Mouse (Mus musculus) midbrain, embryonic 16.5 days (tissue): ENCODE results near the gene Vps37c. TPM values are rescaled to one million over a fixed set of nuclear protein-coding genes. Genes with fewer than 3 reads are reported as not detected.

Experiments
- ATAC-seq: fragments of 200-750 bp; cut with Nextera tagmentation; 2 replicates; pipeline ENCODE4 v1.8.0; 2017; ENCODE audit warnings: moderate TSS enrichment
- H3K27ac ChIP-seq: fragments of 300-500 bp; sonication (generic); 2 replicates; pipeline ENCODE4 v1.5.1; 2014; ENCODE audit warnings: mild to moderate bottlenecking, low read length, mixed read lengths
- H3K27me3 ChIP-seq: fragments of 300-500 bp; sonication (generic); 2 replicates; pipeline ENCODE4 v1.6.1; 2014; ENCODE audit warnings: low read depth, low read length, mixed read lengths; ENCODE audit not compliant: control insufficient read depth, insufficient read depth
- H3K36me3 ChIP-seq: fragments of 300-500 bp; sonication (generic); 2 replicates; pipeline ENCODE4 v1.6.1; 2014; ENCODE audit warnings: mild to moderate bottlenecking, low read length, moderate library complexity, mixed read lengths; ENCODE audit not compliant: control insufficient read depth, insufficient read depth
- H3K4me1 ChIP-seq: fragments of 300-500 bp; sonication (generic); 2 replicates; pipeline ENCODE4 v1.6.1; 2014; ENCODE audit warnings: mild to moderate bottlenecking, low read length, mixed read lengths; ENCODE audit not compliant: control insufficient read depth, insufficient read depth
- H3K4me2 ChIP-seq: fragments of 300-500 bp; sonication (generic); 2 replicates; pipeline ENCODE4 v1.6.1; 2014; ENCODE audit warnings: mild to moderate bottlenecking, low read length, mixed read lengths
- H3K4me3 ChIP-seq: fragments of 300-500 bp; sonication (generic); 2 replicates; pipeline ENCODE4 v1.5.1; 2014; ENCODE audit warnings: low read depth, mild to moderate bottlenecking, low read length, moderate library complexity, mixed read lengths
- H3K9ac ChIP-seq: fragments of 300-500 bp; sonication (generic); 2 replicates; pipeline ENCODE4 v1.6.1; 2014; ENCODE audit warnings: low read depth, low read length, mixed read lengths
- H3K9me3 ChIP-seq: fragments of 300-500 bp; sonication (generic); replicated peaks from 2 replicates; pipeline ENCODE4 v1.6.1; 2014; ENCODE audit warnings: mild to moderate bottlenecking, low read length, mixed read lengths; ENCODE audit not compliant: control insufficient read depth, poor library complexity, severe bottlenecking
- WGBS: fragments of 180-500 bp; shearing (Covaris S2); extraction: QIAGEN DNeasy Blood & Tissue Kit; methylation state at CpG from one replicate; pipeline ENCODE4 v1.1.7; 2014; 5-methylcytosine and 5-hydroxymethylcytosine counted together
- polyA plus RNA-seq: library from polyadenylated mRNA; unstranded; fragments of >200 nt; fragmentation: Nextera tagmentation; extraction: Ambion mirVana; gene quantifications from 2 replicates; pipeline ENCODE4 v1.2.1, GENCODE M21; 2015

The Vps37c gene
- polyA plus RNA-seq, 1 experiment from 2014 or later, result 28.6 TPM

GRCm38 (mm10) chr19:10693926-10694682 lies 5.6 kb downstream of the Vps37c start:
- H3K9me3 ChIP-seq, result no peaks in the 10 kb centered on the region
- 87% methylated on average over 10 of the region's 10 CpGs for WGBS
- no peaks in the 10 kb centered on the region for H3K27me3 ChIP-seq
- H3K4me2 ChIP-seq, result no peak overlapping the region
- no peak overlapping the region for H3K4me3 ChIP-seq
- H3K27ac ChIP-seq, result no peak overlapping the region
- no peak overlapping the region for H3K9ac ChIP-seq
- ATAC-seq, result no peak
- peaks cover 64% of the 10 kb centered on the region for H3K4me1 ChIP-seq
- H3K36me3 ChIP-seq, result no peaks in the 10 kb centered on the region

- no peak for ATAC-seq
- Histone ChIP-seq H3K4me1 (peaks cover 62% of the 10 kb centered on the region), H3K36me3 (no peaks in the 10 kb centered on the region), H3K9me3 (no peaks in the 10 kb centered on the region), H3K4me3 (no peak overlapping the region), H3K9ac (no peak overlapping the region), H3K4me2 (no peak overlapping the region; the same call in 1 of the 2 replicates), H3K27me3 (no peaks in the 10 kb centered on the region), H3K27ac (peak overlapping the region; percentile 31)
- 14% methylated on average over 7 of the region's 7 CpGs for WGBS
Observed at GRCm38 (mm10) chr19:10695801-10696200, 7.3 kb downstream of the Vps37c start.

GRCm38 (mm10) chr19:10698131-10698991 lies 9.8 kb downstream of the Vps37c start:
- Histone ChIP-seq H3K36me3 (no peaks in the 10 kb centered on the region), H3K4me3 (no peak overlapping the region), H3K4me2 (no peak overlapping the region), H3K27ac (peak overlapping the region; percentile 50), H3K27me3 (no peaks in the 10 kb centered on the region), H3K4me1 (peaks cover 57% of the 10 kb centered on the region), H3K9me3 (no peaks in the 10 kb centered on the region), H3K9ac (no peak overlapping the region)
- no peak for ATAC-seq
- 68% methylated on average over 9 of the region's 9 CpGs for WGBS

DNA sequence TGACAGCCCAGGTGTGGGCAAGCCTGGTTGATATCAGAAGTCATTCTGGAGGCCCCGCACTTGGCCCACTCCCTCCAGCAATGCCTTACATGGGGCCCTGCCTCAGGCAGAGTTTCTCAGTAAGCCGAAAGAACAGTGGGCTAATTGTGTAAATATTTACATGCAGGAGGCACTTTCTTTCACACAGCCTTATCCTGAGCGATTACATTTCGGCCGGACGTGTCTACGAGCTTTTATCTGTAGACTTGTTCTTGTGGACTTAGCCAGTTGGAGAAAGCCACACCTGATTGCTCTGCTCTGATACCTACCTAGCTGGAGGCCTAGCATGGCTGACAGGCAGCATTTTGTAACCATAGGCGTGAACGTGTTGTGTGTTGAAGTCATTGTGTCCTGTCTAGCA lies 11.3 kb downstream of the Vps37c start:
- Histone ChIP-seq H3K9me3 (no peaks in the 10 kb centered on the region), H3K27ac (peak overlapping the region; percentile 17; the same call in 1 of the 2 replicates), H3K27me3 (no peaks in the 10 kb centered on the region), H3K4me3 (no peak overlapping the region), H3K36me3 (no peaks in the 10 kb centered on the region), H3K4me1 (peaks cover 57% of the 10 kb centered on the region), H3K9ac (no peak overlapping the region), H3K4me2 (no peak overlapping the region)
- ATAC-seq, result no peak; the same call in 1 of the 2 replicates
- 56% methylated on average over 9 of the region's 9 CpGs for WGBS

- no peak overlapping the region for H3K9ac ChIP-seq
- ATAC-seq, result no peak
- H3K36me3 ChIP-seq, result no peaks in the 10 kb centered on the region
- H3K27me3 ChIP-seq, result no peaks in the 10 kb centered on the region
- WGBS, result 31% methylated on average over 6 of the region's 6 CpGs
- no peak overlapping the region for H3K4me2 ChIP-seq
- no peak overlapping the region for H3K4me3 ChIP-seq
- no peaks in the 10 kb centered on the region for H3K9me3 ChIP-seq
- H3K4me1 ChIP-seq, result peaks cover 48% of the 10 kb centered on the region
- H3K27ac ChIP-seq, result no peak overlapping the region
Observed at GRCm38 (mm10) chr19:10701013-10701726, 12.6 kb downstream of the Vps37c start.

DNA sequence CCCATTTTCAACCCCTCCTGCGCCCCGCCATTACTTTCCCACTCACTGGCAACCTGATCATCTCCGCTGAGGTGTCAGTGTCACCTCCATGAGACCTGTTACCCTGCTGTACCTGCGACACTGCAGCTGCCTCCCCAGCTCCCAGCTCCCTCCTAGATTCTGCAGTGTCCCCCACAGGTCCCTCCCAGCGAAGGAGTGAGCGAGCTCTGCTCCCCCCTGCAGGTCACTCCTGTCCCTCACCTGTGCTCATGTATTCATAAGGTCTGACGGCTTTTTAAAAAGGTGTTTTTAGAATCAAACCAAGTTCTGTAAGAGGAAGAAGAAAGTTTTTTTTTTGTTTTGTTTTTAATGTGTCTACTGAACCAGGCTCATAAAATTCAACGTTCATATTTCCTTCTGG lies 13.6 kb downstream of the Vps37c start:
- H3K4me1 ChIP-seq, result peaks cover 39% of the 10 kb centered on the region

GRCm38 (mm10) chr19:10703470-10703869 lies 14.9 kb downstream of the Vps37c start:
- WGBS, result 88% methylated on average over 8 of the region's 8 CpGs
- Histone ChIP-seq H3K9ac (no peak overlapping the region), H3K4me3 (no peak overlapping the region), H3K36me3 (peaks cover 2% of the 10 kb centered on the region; the same call in 1 of the 2 replicates), H3K4me1 (peaks cover 28% of the 10 kb centered on the region), H3K27me3 (no peaks in the 10 kb centered on the region), H3K4me2 (no peak overlapping the region), H3K27ac (no peak overlapping the region), H3K9me3 (no peaks in the 10 kb centered on the region)
- no peak for ATAC-seq

More for the DNA sequence above, 13.6 kb downstream of the Vps37c start:
- H3K27me3 ChIP-seq, result no peaks in the 10 kb centered on the region
- no peaks in the 10 kb centered on the region for H3K36me3 ChIP-seq
- no peak overlapping the region for H3K27ac ChIP-seq
- H3K9me3 ChIP-seq, result no peaks in the 10 kb centered on the region
- no peak for ATAC-seq
- H3K4me2 ChIP-seq, result no peak overlapping the region
- H3K9ac ChIP-seq, result no peak overlapping the region
- H3K4me3 ChIP-seq, result no peak overlapping the region
- 86% methylated on average over 8 of the region's 8 CpGs for WGBS

DNA sequence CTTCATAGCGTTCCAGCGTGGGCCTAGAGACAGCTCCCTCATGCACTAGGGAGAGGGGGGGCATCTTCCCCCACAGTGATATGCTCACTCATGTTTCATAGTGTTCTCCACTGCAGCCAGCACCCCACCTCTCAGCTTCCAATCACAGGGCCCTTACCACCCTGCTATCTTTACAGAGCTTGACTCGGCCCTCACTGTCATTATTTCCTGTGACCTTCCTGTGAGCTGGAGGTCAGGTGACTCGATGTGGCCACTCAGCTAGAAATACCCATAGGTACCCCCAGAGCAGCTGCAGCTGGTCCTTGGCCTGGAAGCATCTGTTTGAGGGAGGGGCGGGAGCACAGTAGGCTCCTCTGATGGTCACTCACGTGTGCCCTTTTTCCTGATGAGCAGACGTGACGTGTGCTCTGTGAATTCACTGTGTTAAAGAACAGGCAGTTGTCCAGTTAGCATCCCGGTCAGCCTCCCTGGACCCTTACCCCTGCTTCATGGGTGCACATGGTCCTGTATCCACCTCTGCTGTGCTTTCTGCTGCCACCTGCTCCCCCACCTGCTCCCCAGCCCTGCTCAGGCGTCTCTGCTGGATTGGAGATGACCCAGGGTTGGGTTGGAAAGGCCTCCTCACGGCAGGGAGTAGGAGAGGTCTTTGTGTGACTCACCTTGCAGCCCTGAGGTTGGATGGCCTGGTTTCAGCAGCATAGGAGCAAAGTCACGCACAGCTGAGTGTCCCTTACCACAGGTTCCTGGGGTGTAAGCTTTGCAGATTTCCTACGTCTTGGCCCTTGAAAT lies 18.7 kb downstream of the Vps37c start:
- Histone ChIP-seq H3K27me3 (no peaks in the 10 kb centered on the region), H3K4me3 (no peak overlapping the region), H3K9ac (no peak overlapping the region), H3K4me1 (peaks cover 10% of the 10 kb centered on the region; the same call in 1 of the 2 replicates), H3K4me2 (no peak overlapping the region), H3K36me3 (peaks cover 10% of the 10 kb centered on the region), H3K27ac (no peak overlapping the region), H3K9me3 (no peaks in the 10 kb centered on the region)
- WGBS, result 81% methylated on average over 13 of the region's 13 CpGs
- ATAC-seq, result no peak
